Mouse (Mus musculus): ENCODE data around the gene Gsta3.
A peak's percentile ranks its signal among the peaks of the same experiment; 100 is the strongest.
"Not testable (repeated sequence)": the region's sequence is repeated elsewhere in the genome, so short reads cannot be mapped to it uniquely, and the experiment has no call there.

Gsta3 gene

GRCm38 (mm10) chr1:21253856-21254255 lies 13.5 kb downstream of the Gsta3 start:
- DNase-seq (ENCODE audit: low spot score) = no peak

- no peak for DNase-seq (ENCODE audit: low spot score)
These were observed 15.4 kb downstream of the Gsta3 start for GRCm38 (mm10) chr1:21255625-21256345.

- DNase-seq (ENCODE audit: low spot score) = no peak
These were observed 16.0 kb downstream of the Gsta3 start for GRCm38 (mm10) chr1:21256391-21256790.

- DNase-seq (ENCODE audit: low spot score) = no peak
These were observed 16.5 kb downstream of the Gsta3 start for GRCm38 (mm10) chr1:21256871-21257270.

- DNase-seq (ENCODE audit: low spot score) = not testable (repeated sequence)
These were observed 19.6 kb downstream of the Gsta3 start for GRCm38 (mm10) chr1:21259981-21260380.

- DNase-seq (ENCODE audit: low spot score) = no peak
These were observed 22.0 kb downstream of the Gsta3 start for GRCm38 (mm10) chr1:21262401-21262800.

- no peak for DNase-seq (ENCODE audit: low spot score)
These were observed 23.6 kb downstream of the Gsta3 start for GRCm38 (mm10) chr1:21263986-21264385.

GRCm38 (mm10) chr1:21264747-21265146 lies 24.4 kb downstream of the Gsta3 start:
- DNase-seq (ENCODE audit: low spot score) = no peak

- no peak for DNase-seq (ENCODE audit: low spot score)
These were observed 26.4 kb downstream of the Gsta3 start for GRCm38 (mm10) chr1:21266766-21267165.

GRCm38 (mm10) chr1:21267466-21267865 lies 27.1 kb downstream of the Gsta3 start:
- not testable (repeated sequence) for DNase-seq (ENCODE audit: low spot score)

- peak; percentile 49 for DNase-seq (ENCODE audit: low spot score)
These were observed 31.1 kb downstream of the Gsta3 start for GRCm38 (mm10) chr1:21271343-21272055.

GRCm38 (mm10) chr1:21272056-21272431 lies 31.7 kb downstream of the Gsta3 start:
- no peak for DNase-seq (ENCODE audit: low spot score)

- no peak for DNase-seq (ENCODE audit: low spot score)
These were observed 32.7 kb downstream of the Gsta3 start for GRCm38 (mm10) chr1:21273091-21273490.

- no peak for DNase-seq (ENCODE audit: low spot score)
These were observed 34.1 kb downstream of the Gsta3 start for GRCm38 (mm10) chr1:21274437-21275040.

- not testable (repeated sequence) for DNase-seq (ENCODE audit: low spot score)
These were observed 35.0 kb downstream of the Gsta3 start for GRCm38 (mm10) chr1:21275366-21275765.

- not testable (repeated sequence) for DNase-seq (ENCODE audit: low spot score)
These were observed 35.8 kb downstream of the Gsta3 start for GRCm38 (mm10) chr1:21276158-21276557.

GRCm38 (mm10) chr1:21280306-21280705 lies 39.9 kb downstream of the Gsta3 start:
- peak; percentile 73 for DNase-seq (ENCODE audit: low spot score)

GRCm38 (mm10) chr1:21284644-21285043 lies 44.3 kb downstream of the Gsta3 start:
- not testable (repeated sequence) for DNase-seq (ENCODE audit: low spot score)

GRCm38 (mm10) chr1:21291394-21291793 lies 51.0 kb downstream of the Gsta3 start:
- DNase-seq (ENCODE audit: low spot score) = no peak

GRCm38 (mm10) chr1:21292590-21292989 lies 52.2 kb downstream of the Gsta3 start:
- no peak for DNase-seq (ENCODE audit: low spot score)

- DNase-seq (ENCODE audit: low spot score) = no peak
These were observed 55.8 kb downstream of the Gsta3 start for GRCm38 (mm10) chr1:21296169-21296568.

- DNase-seq (ENCODE audit: low spot score) = no peak
These were observed 57.7 kb downstream of the Gsta3 start for GRCm38 (mm10) chr1:21298114-21298513.

GRCm38 (mm10) chr1:21299826-21300225 lies 59.4 kb downstream of the Gsta3 start:
- DNase-seq (ENCODE audit: low spot score) = no peak
